Mouse (Mus musculus) liver, embryonic 16.5 days (tissue): ENCODE measurements around the gene Eng. TPM values are rescaled to one million over a fixed set of nuclear protein-coding genes. Genes with fewer than 3 reads are reported as not detected.

Experiments used
- ATAC-seq: fragments of 200-750 bp; cut with Nextera tagmentation; 2 replicates; pipeline ENCODE4 v1.8.0; 2017; ENCODE audit warnings: low read depth, mild to moderate bottlenecking, moderate number of reproducible peaks, moderate library complexity
- H3K27ac ChIP-seq: fragments of 300-500 bp; sonication (generic); 2 replicates; pipeline ENCODE4 v1.5.1; 2014; ENCODE audit warnings: mild to moderate bottlenecking, low read length
- H3K27me3 ChIP-seq: fragments of 300-500 bp; sonication (generic); 2 replicates; pipeline ENCODE4 v1.6.1; 2014; ENCODE audit warnings: low read depth, low read length, mixed read lengths; ENCODE audit not compliant: control insufficient read depth, insufficient read depth
- H3K36me3 ChIP-seq: fragments of 300-500 bp; sonication (generic); 2 replicates; pipeline ENCODE4 v1.6.1; 2014; ENCODE audit warnings: mild to moderate bottlenecking; ENCODE audit not compliant: control insufficient read depth, insufficient read depth
- H3K4me1 ChIP-seq: fragments of 300-500 bp; sonication (generic); 2 replicates; pipeline ENCODE4 v1.6.1; 2014; ENCODE audit warnings: low read depth, low read length, mixed read lengths; ENCODE audit not compliant: control insufficient read depth
- H3K4me2 ChIP-seq: fragments of 300-500 bp; sonication (generic); 2 replicates; pipeline ENCODE4 v1.6.1; 2014; ENCODE audit warnings: low read depth, low read length, mixed read lengths
- H3K4me3 ChIP-seq: fragments of 300-500 bp; sonication (generic); 2 replicates; pipeline ENCODE4 v1.5.1; 2014; ENCODE audit warnings: low read depth, mild to moderate bottlenecking, low read length
- H3K9ac ChIP-seq: fragments of 300-500 bp; sonication (generic); 2 replicates; pipeline ENCODE4 v1.6.1; 2014; ENCODE audit warnings: low read depth, low read length
- H3K9me3 ChIP-seq: fragments of 300-500 bp; sonication (generic); replicated peaks from 2 replicates; pipeline ENCODE4 v1.6.1; 2016; ENCODE audit warnings: low read length; ENCODE audit not compliant: control insufficient read depth
- WGBS: fragments of 180-500 bp; shearing (Covaris S2); extraction: QIAGEN DNeasy Blood & Tissue Kit; methylation state at CpG from one replicate; pipeline ENCODE4 v1.1.7; 2014; ENCODE audit not compliant: insufficient replicate concordance; 5-methylcytosine and 5-hydroxymethylcytosine counted together
- polyA plus RNA-seq: library from polyadenylated mRNA; unstranded; fragments of >200 nt; fragmentation: Nextera tagmentation; extraction: Ambion mirVana; gene quantifications from 2 replicates; pipeline ENCODE4 v1.2.1, GENCODE M21; 2015

Eng gene
- polyA plus RNA-seq, 1 experiment from 2014 or later, result 29.3 TPM

DNA sequence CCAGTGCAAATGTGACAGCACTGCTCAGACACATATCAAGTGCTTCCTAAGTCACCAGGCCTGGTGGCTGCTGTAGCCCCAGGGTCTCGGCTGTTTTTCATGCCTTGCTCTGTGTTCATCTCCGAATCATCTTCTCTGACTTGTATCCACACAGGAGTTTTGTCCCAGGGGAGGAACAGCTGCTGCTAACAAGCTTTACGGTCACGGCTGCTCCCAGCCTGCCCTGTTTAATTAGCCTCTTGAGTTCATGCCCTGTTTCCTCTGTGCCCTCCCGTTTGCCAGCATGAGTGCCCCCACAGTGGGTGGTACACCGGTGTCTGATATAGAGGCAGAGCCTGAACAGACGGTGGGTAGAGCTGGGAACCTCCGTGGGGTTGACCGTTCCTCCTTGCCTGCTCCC lies 28.3 kb upstream of the Eng start:
- ATAC-seq, result no peak
- H3K36me3 ChIP-seq, result peaks cover 9% of the 10 kb centered on the region
- no peak overlapping the region for H3K9ac ChIP-seq

DNA sequence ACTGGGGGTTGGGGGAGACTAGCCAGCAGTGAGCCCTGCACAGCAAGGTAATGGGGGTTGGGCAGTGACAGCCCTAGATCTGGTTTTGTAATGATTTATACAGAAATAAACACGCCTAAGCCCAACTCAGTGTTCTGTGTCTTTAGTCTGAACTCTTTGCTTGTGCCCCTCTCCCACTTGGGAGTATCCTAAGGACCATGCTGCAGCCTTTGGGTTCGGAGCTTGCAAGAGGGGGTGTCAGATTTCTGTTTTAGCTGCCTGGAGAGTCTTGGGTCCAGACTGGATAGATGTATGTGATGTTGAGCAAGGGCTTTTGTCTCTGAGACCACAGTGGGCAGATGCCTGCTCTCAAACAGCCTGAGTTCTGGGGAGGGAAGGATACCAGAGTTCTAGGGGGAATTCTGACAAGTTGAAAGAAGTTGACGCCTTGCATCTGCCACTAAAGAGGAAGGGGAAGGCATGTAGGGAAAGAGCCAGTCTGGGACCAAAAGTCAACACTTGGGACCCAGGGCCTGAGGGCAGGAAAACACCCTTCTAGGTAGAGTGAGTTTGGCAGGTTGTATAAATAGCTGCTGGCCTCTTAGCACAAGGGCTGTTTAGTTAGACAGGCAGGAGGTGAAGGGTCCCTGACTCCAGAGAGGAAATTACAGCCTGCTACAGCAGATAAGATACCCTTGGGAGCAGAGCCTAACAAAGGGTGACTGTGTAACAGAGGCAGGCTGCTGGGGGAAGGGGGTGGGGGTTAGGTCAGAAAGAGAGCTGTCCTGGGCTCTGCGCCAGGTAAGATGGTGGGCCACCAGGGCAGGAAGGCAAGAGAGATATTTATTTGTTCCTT lies 25.5 kb upstream of the Eng start:
- Histone ChIP-seq H3K4me1 (peaks cover 22% of the 10 kb centered on the region), H3K27ac (no peak overlapping the region), H3K4me3 (no peak overlapping the region), H3K27me3 (no peaks in the 10 kb centered on the region), H3K9ac (no peak overlapping the region), H3K4me2 (no peak overlapping the region), H3K9me3 (0 out of 2 replicates have a peak, but pooled peaks cover 2% of the 10 kb centered on the region), H3K36me3 (peaks cover 9% of the 10 kb centered on the region)
- ATAC-seq, result peak; percentile 71
- 45% methylated on average over 4 of the region's 4 CpGs for WGBS

More for the DNA sequence above, 28.3 kb upstream of the Eng start:
- H3K4me1 ChIP-seq, result peaks cover 16% of the 10 kb centered on the region
- H3K9me3 ChIP-seq, result 0 out of 2 replicates have a peak, but pooled peaks cover 2% of the 10 kb centered on the region
- no peak overlapping the region for H3K27ac ChIP-seq
- 82% methylated on average over 9 of the region's 9 CpGs for WGBS
- no peak overlapping the region for H3K4me3 ChIP-seq
- no peak overlapping the region for H3K4me2 ChIP-seq
- H3K27me3 ChIP-seq, result no peaks in the 10 kb centered on the region

DNA sequence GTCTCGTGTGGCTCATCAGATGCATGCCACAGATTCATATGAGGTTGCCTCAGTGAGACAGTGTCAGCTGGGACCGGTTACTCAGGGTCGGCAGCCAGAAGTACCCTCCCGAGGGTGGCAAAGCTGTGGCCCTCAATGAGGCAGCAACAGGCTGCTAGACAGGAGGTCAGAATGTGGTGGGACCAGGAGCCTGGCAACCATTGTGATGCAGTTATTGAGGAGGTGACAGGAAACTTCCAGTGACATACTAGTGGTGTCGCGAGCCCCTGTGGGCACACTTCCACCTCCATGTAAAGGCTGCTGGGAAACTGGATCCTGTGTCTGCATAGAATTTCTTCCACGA lies 24.9 kb upstream of the Eng start, which contains the start of gene Ak1:
TSS of gene Ak1 (plus strand) at position 242 of the 343 bp plus-strand sequence.
- Histone ChIP-seq H3K27me3 (no peaks in the 10 kb centered on the region), H3K4me2 (no peak within 1 kb of the TSS), H3K9ac (no peak within 1 kb of the TSS), H3K36me3 (peaks cover 9% of the 10 kb centered on the region), H3K27ac (no peak within 1 kb of the TSS), H3K9me3 (0 out of 2 replicates have a peak, but pooled peaks cover 2% of the 10 kb centered on the region), H3K4me1 (peaks cover 25% of the 10 kb centered on the region), H3K4me3 (no peak within 1 kb of the TSS)
- WGBS, result 43% methylated on average over 7 of the region's 7 CpGs
- ATAC-seq, result no peak

DNA sequence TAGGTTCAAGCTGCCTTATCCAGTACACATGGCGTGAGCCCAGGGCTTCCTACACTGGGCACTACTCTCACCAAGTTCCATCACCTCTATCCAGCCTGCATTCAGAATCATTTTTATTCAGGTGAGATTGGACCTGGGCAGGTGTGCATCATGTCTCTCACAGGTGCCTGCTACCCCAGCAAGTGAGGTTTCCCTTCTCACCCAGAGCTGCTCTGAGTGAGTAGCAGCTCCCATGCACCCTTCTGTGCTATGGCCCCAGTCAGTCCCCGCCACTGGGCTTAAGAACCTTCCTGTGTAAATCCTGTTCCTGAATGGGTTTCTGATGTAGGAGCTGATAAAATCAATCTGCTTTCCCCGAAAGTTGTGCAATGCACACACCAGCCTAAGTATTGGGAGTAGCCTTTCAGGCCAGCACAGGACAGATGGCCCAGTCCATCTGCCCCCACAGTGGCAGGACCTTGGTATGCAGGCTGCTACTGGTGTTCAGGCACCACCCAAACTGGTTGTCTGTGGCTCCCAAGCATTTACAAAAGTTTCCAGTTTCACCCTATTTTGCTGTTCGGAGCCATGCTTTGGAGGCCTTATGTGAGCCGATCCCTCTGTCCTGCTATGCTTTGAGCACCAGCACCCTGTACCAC lies 22.2 kb upstream of the Eng start:
- no peak overlapping the region for H3K4me2 ChIP-seq
- WGBS, result 54% methylated on average over 5 of the region's 5 CpGs
- no peak overlapping the region for H3K4me3 ChIP-seq
- H3K9me3 ChIP-seq, result no peaks in the 10 kb centered on the region
- no peaks in the 10 kb centered on the region for H3K27me3 ChIP-seq
- H3K4me1 ChIP-seq, result peaks cover 25% of the 10 kb centered on the region
- no peaks in the 10 kb centered on the region; the same call in 1 of the 2 replicates for H3K36me3 ChIP-seq
- no peak overlapping the region for H3K9ac ChIP-seq
- no peak overlapping the region for H3K27ac ChIP-seq
- ATAC-seq, result no peak

DNA sequence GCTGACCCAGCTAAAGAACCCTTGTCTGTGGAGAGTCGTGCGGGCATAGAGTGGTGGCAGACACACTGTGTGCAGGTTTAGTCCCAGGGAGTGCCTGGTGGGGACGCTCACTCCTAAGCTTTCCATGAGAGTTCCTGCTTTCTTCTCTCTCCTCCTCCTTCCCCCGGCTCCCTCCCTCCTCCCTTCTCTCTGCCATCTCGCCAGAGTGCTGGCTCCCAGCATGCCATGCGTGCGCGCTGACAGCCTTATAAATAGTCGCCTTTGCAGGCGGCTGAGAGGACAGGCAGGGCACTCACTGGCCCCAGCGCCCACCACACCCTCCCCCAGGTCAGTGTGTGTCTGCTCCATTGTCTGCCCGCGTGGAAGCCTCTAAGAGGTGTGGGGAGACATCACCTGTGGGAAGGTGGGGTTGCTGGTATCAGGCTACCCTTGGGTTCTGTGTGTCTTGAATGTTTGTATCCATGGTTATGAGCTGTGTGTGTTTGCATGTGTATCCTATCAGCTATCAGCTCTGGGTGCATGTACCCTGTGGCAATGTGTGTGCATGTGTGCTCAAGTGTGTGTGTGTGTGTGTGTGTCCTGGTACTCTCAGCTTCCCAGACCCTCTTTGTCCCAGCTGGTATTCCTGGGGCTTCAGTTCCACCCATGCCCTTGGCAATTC lies 21.1 kb upstream of the Eng start:
- peak overlapping the region; percentile 36; the same call in 1 of the 2 replicates for H3K9ac ChIP-seq
- H3K4me3 ChIP-seq, result no peak overlapping the region

DNA sequence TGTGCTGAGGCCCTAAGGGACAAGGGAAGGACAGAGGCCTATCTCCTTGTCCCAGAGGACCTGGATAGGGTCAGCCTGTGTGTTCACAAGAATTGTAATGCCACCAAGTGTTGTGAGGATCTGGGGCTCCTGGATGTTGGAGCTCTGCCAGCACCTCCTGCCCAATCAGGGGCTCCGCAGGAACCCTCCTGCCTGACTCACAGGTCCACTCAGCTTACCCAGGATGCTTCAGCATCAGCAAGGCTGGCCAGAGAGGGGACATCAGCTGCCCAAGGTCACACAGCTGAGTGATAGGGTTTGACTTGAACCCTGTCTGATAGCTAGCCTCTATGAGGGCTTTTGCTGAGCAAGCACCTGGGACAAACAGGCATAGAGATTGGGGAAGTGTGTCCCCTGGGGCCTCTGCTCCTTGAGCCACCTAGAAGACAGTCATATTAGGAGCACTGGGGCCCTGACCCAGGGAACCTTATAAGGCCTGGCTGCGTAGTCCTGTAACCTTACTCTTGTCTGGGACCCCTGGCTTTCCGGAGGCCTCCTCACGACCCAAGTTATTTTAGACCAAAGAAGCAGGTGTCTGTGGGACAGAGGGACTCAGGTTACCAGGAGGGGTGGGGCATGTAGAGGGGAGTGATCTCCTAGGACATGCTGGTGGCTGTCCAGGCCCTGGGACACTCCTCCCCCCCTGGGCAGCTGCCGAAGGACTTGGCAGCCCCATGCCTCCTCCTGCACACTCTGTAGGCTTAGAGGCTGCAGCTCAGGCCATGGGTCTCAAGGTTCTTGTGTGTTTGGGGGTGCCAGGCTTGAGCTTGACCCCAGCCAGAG lies 20.3 kb upstream of the Eng start:
- H3K4me2 ChIP-seq, result no peak overlapping the region
- H3K9ac ChIP-seq, result no peak overlapping the region
- 64% methylated on average over 5 of the region's 5 CpGs for WGBS
- no peak overlapping the region for H3K27ac ChIP-seq
- ATAC-seq, result no peak
- H3K9me3 ChIP-seq, result no peaks in the 10 kb centered on the region
- H3K27me3 ChIP-seq, result no peaks in the 10 kb centered on the region
- no peaks in the 10 kb centered on the region for H3K36me3 ChIP-seq
- H3K4me1 ChIP-seq, result peaks cover 15% of the 10 kb centered on the region
- no peak overlapping the region for H3K4me3 ChIP-seq

More for the DNA sequence above, 21.1 kb upstream of the Eng start:
- Histone ChIP-seq H3K9me3 (no peaks in the 10 kb centered on the region), H3K4me2 (peak overlapping the region; percentile 46), H3K4me1 (peaks cover 22% of the 10 kb centered on the region), H3K36me3 (no peaks in the 10 kb centered on the region), H3K27me3 (no peaks in the 10 kb centered on the region), H3K27ac (no peak overlapping the region)
- ATAC-seq, result no peak
- whole genome bisulfite sequencing, result 6% methylated on average over 13 of the region's 13 CpGs

DNA sequence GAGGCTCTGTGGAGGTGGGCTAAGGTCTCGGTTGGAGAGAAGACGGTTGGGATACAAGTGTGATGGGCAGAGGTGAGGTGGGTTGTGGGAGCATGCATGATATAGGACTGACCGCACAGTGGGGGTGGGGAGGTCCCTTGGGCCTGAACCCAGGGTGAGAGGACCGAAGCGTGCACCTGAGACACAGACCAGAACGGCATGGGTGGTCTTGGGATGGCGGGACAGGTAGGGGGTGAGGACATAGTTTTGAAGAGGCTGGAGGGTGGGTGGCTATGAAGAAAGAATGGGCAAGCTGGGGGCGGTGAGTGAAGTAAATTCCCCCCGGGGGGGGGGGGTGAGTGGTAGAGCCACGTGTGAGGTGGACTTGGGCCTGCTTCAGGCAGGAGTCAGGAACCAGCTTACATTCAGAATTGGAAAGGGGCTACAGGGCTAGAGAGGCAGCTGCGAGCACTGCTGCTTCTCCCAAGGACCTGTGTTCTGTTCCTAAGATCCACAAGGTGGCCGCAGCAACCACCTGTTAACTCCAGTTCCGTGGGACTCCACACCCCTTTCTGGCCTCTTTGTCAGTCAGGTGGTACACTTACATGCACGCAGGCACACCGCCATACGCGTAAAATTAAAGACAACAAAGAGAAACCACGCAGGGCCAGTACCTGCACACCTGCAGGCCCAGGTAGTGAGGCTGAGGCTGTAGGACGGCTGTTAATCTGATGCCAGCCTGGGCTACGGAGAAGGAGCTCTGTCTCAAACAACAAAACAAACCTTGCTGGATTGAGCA lies 18.9 kb upstream of the Eng start:
- ATAC-seq, result no peak
- Histone ChIP-seq H3K4me1 (peaks cover 9% of the 10 kb centered on the region), H3K36me3 (no peaks in the 10 kb centered on the region), H3K27ac (no peak overlapping the region), H3K4me2 (no peak overlapping the region), H3K9me3 (no peaks in the 10 kb centered on the region), H3K4me3 (no peak overlapping the region), H3K27me3 (no peaks in the 10 kb centered on the region), H3K9ac (no peak overlapping the region)
- 70% methylated on average over 20 of the region's 20 CpGs for WGBS

DNA sequence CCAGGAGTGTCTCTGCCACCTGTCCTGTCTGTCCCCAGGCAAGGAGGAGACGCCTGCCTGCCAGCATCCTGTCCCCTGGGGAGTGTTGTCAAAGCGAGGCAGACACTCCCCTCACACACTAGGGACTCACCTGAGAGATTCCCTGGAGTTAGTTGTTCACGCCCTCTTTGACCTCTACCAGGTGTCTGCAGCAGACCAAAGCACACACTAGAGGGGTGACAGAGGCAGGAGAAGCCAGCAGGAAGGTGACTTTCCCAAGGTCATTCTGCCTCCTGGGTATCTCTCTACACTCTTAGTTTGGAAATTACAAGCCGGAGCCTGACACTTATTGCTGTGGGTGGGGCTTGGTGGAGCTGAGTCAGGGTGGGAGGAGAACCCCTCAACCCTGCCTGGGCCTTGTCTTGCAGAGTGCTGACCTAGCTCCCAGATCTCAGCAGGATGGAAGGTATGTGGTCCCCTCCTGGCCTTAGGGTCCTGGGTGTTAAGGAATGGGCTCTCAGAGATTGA lies 18.3 kb upstream of the Eng start:
- Histone ChIP-seq H3K4me3 (no peak overlapping the region), H3K27ac (no peak overlapping the region), H3K36me3 (no peaks in the 10 kb centered on the region), H3K27me3 (no peaks in the 10 kb centered on the region), H3K4me1 (peaks cover 9% of the 10 kb centered on the region), H3K9me3 (no peaks in the 10 kb centered on the region), H3K9ac (no peak overlapping the region), H3K4me2 (no peak overlapping the region)
- 58% methylated on average over 4 of the region's 4 CpGs for WGBS
- ATAC-seq, result no peak
